Mouse (Mus musculus): ENCODE data around the gene Rgs7. TPM values are rescaled to one million over a fixed set of nuclear protein-coding genes. Genes with fewer than 3 reads are reported as not detected.

Rgs7 gene
- total and polyA plus RNA-seq, 2 experiments from 2014 or later = 40.5 to 48.1 TPM

GRCm38 (mm10) chr1:175514543-175514942 lies 22.2 kb upstream of the Rgs7 start:
- no peak for ATAC-seq (ENCODE audit: low FRiP score)
- H3K27ac ChIP-seq (ENCODE audit: low read depth, low read length) = no peak overlapping the region

DNA sequence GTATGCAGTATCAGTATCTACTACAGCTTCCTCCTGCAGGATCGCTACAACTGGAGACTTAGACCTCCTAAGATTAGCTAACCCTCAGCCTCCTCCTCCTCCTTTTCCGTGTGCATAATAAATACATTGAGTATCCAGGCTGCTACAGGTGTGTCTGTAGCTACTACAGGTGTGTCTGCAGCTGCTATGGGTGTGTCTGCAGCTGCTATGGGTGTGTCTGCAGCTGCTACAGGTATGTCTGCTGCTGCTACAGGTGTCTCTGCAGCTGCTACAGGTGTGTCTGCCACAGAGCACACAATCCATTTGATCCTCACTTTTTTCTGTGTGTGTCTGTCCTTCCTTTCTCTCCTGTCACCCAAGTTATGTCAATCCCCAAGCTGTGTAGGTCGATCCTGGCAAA lies 19.9 kb upstream of the Rgs7 start:
- Histone ChIP-seq H3K36me3 (ENCODE audit: insufficient read depth, low read length) (no peaks in the 10 kb centered on the region), H3K9ac (replicated peaks; ENCODE audit: low read length, poor library complexity, severe bottlenecking) (no peak overlapping the region), H3K27me3 (ENCODE audit: insufficient read depth, low read length) (no peaks in the 10 kb centered on the region), H3K4me3 (ENCODE audit: low read depth, low read length) (no peak overlapping the region), H3K4me1 (ENCODE audit: insufficient read depth, low read length) (no peaks in the 10 kb centered on the region), H3K4me2 (ENCODE audit: low read depth, low read length, poor library complexity, severe bottlenecking) (no peak overlapping the region), H3K9me3 (ENCODE audit: low read length) (no peaks in the 10 kb centered on the region), H3K27ac (ENCODE audit: low read depth, low read length) (no peak overlapping the region)
- ATAC-seq (ENCODE audit: low FRiP score) (no peak), DNase-seq (ENCODE audit: low spot score) (no peak)
- TF ChIP-seq CTCF (IDR thresholded peaks at IDR 0.05) = no peak
- WGBS = 79% methylated on average over 3 of the region's 3 CpGs

More at GRCm38 (mm10) chr1:175514543-175514942, 22.2 kb upstream of the Rgs7 start:
- Histone ChIP-seq H3K4me1 (ENCODE audit: insufficient read depth, low read length) (no peaks in the 10 kb centered on the region), H3K4me2 (ENCODE audit: low read depth, low read length, poor library complexity, severe bottlenecking) (no peak overlapping the region), H3K36me3 (ENCODE audit: insufficient read depth, low read length) (no peaks in the 10 kb centered on the region), H3K9ac (replicated peaks; ENCODE audit: low read length, poor library complexity, severe bottlenecking) (no peak overlapping the region), H3K27me3 (ENCODE audit: insufficient read depth, low read length) (no peaks in the 10 kb centered on the region), H3K4me3 (ENCODE audit: low read depth, low read length) (no peak overlapping the region), H3K9me3 (ENCODE audit: low read length) (no peaks in the 10 kb centered on the region)
- WGBS = 69% methylated on average over 2 of the region's 2 CpGs
- TF ChIP-seq CTCF (IDR thresholded peaks at IDR 0.05) = no peak
- DNase-seq (ENCODE audit: low spot score) = no peak

DNA sequence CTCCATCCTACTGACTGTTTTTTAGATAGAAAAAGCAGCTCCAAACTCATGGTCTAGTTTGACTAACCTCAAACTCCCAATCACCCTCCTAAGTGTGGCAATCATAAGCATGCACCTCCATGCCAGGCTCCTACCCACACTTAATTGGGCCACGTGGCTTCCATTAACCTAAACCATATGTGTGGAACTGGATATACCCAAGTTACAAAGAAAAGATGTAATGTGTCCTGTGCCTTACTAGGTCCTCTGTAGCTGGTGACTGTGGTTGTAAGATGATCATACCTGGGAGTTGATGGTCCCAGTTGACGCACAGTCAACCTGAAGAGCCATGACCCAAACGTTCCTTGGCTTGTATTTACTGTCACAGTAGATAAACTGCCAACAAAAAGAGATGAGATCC lies 17.7 kb upstream of the Rgs7 start:
- Histone ChIP-seq H3K4me3 (ENCODE audit: low read depth, low read length) (no peak overlapping the region), H3K9ac (replicated peaks; ENCODE audit: low read length, poor library complexity, severe bottlenecking) (no peak overlapping the region), H3K27me3 (ENCODE audit: insufficient read depth, low read length) (no peaks in the 10 kb centered on the region), H3K4me2 (ENCODE audit: low read depth, low read length, poor library complexity, severe bottlenecking) (no peak overlapping the region), H3K27ac (ENCODE audit: low read depth, low read length) (no peak overlapping the region), H3K36me3 (ENCODE audit: insufficient read depth, low read length) (no peaks in the 10 kb centered on the region), H3K4me1 (ENCODE audit: insufficient read depth, low read length) (no peaks in the 10 kb centered on the region), H3K9me3 (ENCODE audit: low read length) (no peaks in the 10 kb centered on the region)
- DNase-seq (ENCODE audit: low spot score) = no peak
- no peak for TF ChIP-seq CTCF (IDR thresholded peaks at IDR 0.05)
- 87% methylated on average over 3 of the region's 3 CpGs for WGBS
- ATAC-seq (ENCODE audit: low FRiP score) = no peak

- 0 out of 2 replicates have a peak, but pooled peaks cover 2% of the 10 kb centered on the region for H3K4me1 ChIP-seq (ENCODE audit: insufficient read depth, low read length)
- ATAC-seq (ENCODE audit: low FRiP score) (peak; percentile 81), DNase-seq (ENCODE audit: low spot score) (peak; percentile 48)
- H3K27ac ChIP-seq (ENCODE audit: low read depth, low read length) = peak overlapping the region; percentile 90
- H3K4me3 ChIP-seq (ENCODE audit: low read depth, low read length) = peak overlapping the region; percentile 92
- peak; percentile 67 for TF ChIP-seq CTCF (IDR thresholded peaks at IDR 0.05)
- H3K9me3 ChIP-seq (ENCODE audit: low read length) = no peaks in the 10 kb centered on the region
- H3K4me2 ChIP-seq (ENCODE audit: low read depth, low read length, poor library complexity, severe bottlenecking) = peak overlapping the region; percentile 58
- WGBS = 0% methylated on average over 7 of the region's 11 CpGs
- H3K9ac ChIP-seq (replicated peaks; ENCODE audit: low read length, poor library complexity, severe bottlenecking) = peak overlapping the region; percentile 89
- no peaks in the 10 kb centered on the region for H3K27me3 ChIP-seq (ENCODE audit: insufficient read depth, low read length)
- no peaks in the 10 kb centered on the region for H3K36me3 ChIP-seq (ENCODE audit: insufficient read depth, low read length)
These were observed 363 bp upstream of the Rgs7 start for GRCm38 (mm10) chr1:175492683-175493043.

DNA sequence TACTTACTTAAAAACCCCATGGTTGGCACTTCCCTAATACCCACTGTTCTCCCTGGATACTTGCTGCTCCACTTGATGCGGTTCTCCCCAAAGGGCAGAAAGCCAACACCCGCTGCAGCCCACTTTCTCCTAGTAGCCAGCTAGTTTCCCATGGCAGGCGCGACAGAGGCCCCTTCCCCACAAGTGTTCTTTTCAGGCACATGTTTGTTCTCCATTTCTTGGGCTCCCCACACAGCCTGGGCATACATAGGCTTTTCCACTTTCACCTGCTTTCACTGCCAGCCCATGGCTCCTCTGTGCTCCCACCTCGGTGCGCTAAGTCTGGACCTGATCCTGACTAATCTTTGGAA lies 814 bp downstream of the Rgs7 start:
- 8% methylated on average over 6 of the region's 6 CpGs for WGBS
- H3K4me3 ChIP-seq (ENCODE audit: low read depth, low read length) = peak overlapping the region; percentile 92

GRCm38 (mm10) chr1:175485109-175485508 lies 7.2 kb downstream of the Rgs7 start:
- 80% methylated on average over 4 of the region's 4 CpGs for WGBS
- Histone ChIP-seq H3K9ac (replicated peaks; ENCODE audit: low read length, poor library complexity, severe bottlenecking) (no peak overlapping the region), H3K9me3 (ENCODE audit: low read length) (no peaks in the 10 kb centered on the region), H3K36me3 (ENCODE audit: insufficient read depth, low read length) (no peaks in the 10 kb centered on the region), H3K27ac (ENCODE audit: low read depth, low read length) (no peak overlapping the region), H3K4me3 (ENCODE audit: low read depth, low read length) (no peak overlapping the region), H3K27me3 (ENCODE audit: insufficient read depth, low read length) (no peaks in the 10 kb centered on the region), H3K4me2 (ENCODE audit: low read depth, low read length, poor library complexity, severe bottlenecking) (no peak overlapping the region), H3K4me1 (ENCODE audit: insufficient read depth, low read length) (no peaks in the 10 kb centered on the region)
- no peak for ATAC-seq (ENCODE audit: low FRiP score)
- no peak for DNase-seq (ENCODE audit: low spot score)
- TF ChIP-seq CTCF (IDR thresholded peaks at IDR 0.05) = no peak

More for the DNA sequence above, 814 bp downstream of the Rgs7 start:
- Histone ChIP-seq H3K27ac (ENCODE audit: low read depth, low read length) (peak overlapping the region; percentile 90), H3K4me2 (ENCODE audit: low read depth, low read length, poor library complexity, severe bottlenecking) (peak overlapping the region; percentile 58), H3K36me3 (ENCODE audit: insufficient read depth, low read length) (no peaks in the 10 kb centered on the region), H3K9ac (replicated peaks; ENCODE audit: low read length, poor library complexity, severe bottlenecking) (peak overlapping the region; percentile 89), H3K9me3 (ENCODE audit: low read length) (no peaks in the 10 kb centered on the region), H3K4me1 (ENCODE audit: insufficient read depth, low read length) (0 out of 2 replicates have a peak, but pooled peaks cover 2% of the 10 kb centered on the region), H3K27me3 (ENCODE audit: insufficient read depth, low read length) (no peaks in the 10 kb centered on the region)
- TF ChIP-seq CTCF (IDR thresholded peaks at IDR 0.05) = no peak
- peak; percentile 13 for DNase-seq (ENCODE audit: low spot score)
- ATAC-seq (ENCODE audit: low FRiP score) = peak; percentile 4; the same call in 1 of the 2 replicates
